Mouse (Mus musculus): ENCODE results near the gene Gm44502. TPM values are rescaled to one million over a fixed set of nuclear protein-coding genes. Genes with fewer than 3 reads are reported as not detected.

Gene Gm44502
- polyA plus RNA-seq, 1 experiment, result 5.4 TPM

GRCm38 (mm10) chr15:89428136-89428790 lies 1.2 kb downstream of the Gm44502 start:
- H3K4me3 ChIP-seq (replicated peaks; ENCODE audit: control insufficient read depth, low read depth, low read length), result no peak overlapping the region
- no peak for TF ChIP-seq CTCF (IDR thresholded peaks at IDR 0.05; ENCODE audit: control insufficient read depth, insufficient read depth, low read length)
- no peak for TF ChIP-seq POLR2A (IDR thresholded peaks at IDR 0.05; ENCODE audit: borderline replicate concordance, control insufficient read depth, low read depth, low read length)
- no peak overlapping the region for H3K27ac ChIP-seq (ENCODE audit: control insufficient read depth, insufficient read depth, low read depth, low read length, poor library complexity)
- H3K4me1 ChIP-seq (ENCODE audit: control insufficient read depth, insufficient read depth, low read length), result peaks cover 1% of the 10 kb centered on the region; the same call in 1 of the 2 replicates
- 93% methylated on average over 19 of the region's 19 CpGs for WGBS

GRCm38 (mm10) chr15:89426716-89427115 lies 2.8 kb downstream of the Gm44502 start:
- Histone ChIP-seq H3K4me1 (ENCODE audit: control insufficient read depth, insufficient read depth, low read length) (peaks cover 1% of the 10 kb centered on the region; the same call in 1 of the 2 replicates), H3K27ac (ENCODE audit: control insufficient read depth, insufficient read depth, low read depth, low read length, poor library complexity) (no peak overlapping the region), H3K4me3 (replicated peaks; ENCODE audit: control insufficient read depth, low read depth, low read length) (no peak overlapping the region)
- TF ChIP-seq POLR2A (IDR thresholded peaks at IDR 0.05; ENCODE audit: borderline replicate concordance, control insufficient read depth, low read depth, low read length) (no peak), CTCF (IDR thresholded peaks at IDR 0.05; ENCODE audit: control insufficient read depth, insufficient read depth, low read length) (no peak)
- 89% methylated on average over 10 of the region's 10 CpGs for WGBS

GRCm38 (mm10) chr15:89425711-89426121 lies 3.8 kb downstream of the Gm44502 start, which contains the start of gene Cpt1b:
Gene Cpt1b (minus strand): TSS chr15:89425863.
- Histone ChIP-seq H3K4me1 (ENCODE audit: control insufficient read depth, insufficient read depth, low read length) (peaks cover 1% of the 10 kb centered on the region; the same call in 1 of the 2 replicates), H3K4me3 (replicated peaks; ENCODE audit: control insufficient read depth, low read depth, low read length) (no peak within 1 kb of the TSS), H3K27ac (ENCODE audit: control insufficient read depth, insufficient read depth, low read depth, low read length, poor library complexity) (no peak within 1 kb of the TSS)
- TF ChIP-seq POLR2A (IDR thresholded peaks at IDR 0.05; ENCODE audit: borderline replicate concordance, control insufficient read depth, low read depth, low read length) (no peak), CTCF (IDR thresholded peaks at IDR 0.05; ENCODE audit: control insufficient read depth, insufficient read depth, low read length) (no peak)
- WGBS, result 85% methylated on average over 6 of the region's 6 CpGs

- Histone ChIP-seq H3K4me1 (ENCODE audit: control insufficient read depth, insufficient read depth, low read length) (no peaks in the 10 kb centered on the region), H3K27ac (ENCODE audit: control insufficient read depth, insufficient read depth, low read depth, low read length, poor library complexity) (no peak overlapping the region), H3K4me3 (replicated peaks; ENCODE audit: control insufficient read depth, low read depth, low read length) (no peak overlapping the region)
- 90% methylated on average over 8 of the region's 8 CpGs for WGBS
- no peak for TF ChIP-seq POLR2A (IDR thresholded peaks at IDR 0.05; ENCODE audit: borderline replicate concordance, control insufficient read depth, low read depth, low read length)
- TF ChIP-seq CTCF (IDR thresholded peaks at IDR 0.05; ENCODE audit: control insufficient read depth, insufficient read depth, low read length), result no peak
Measured at GRCm38 (mm10) chr15:89424621-89425020, 4.9 kb downstream of the Gm44502 start.

- TF ChIP-seq POLR2A (IDR thresholded peaks at IDR 0.05; ENCODE audit: borderline replicate concordance, control insufficient read depth, low read depth, low read length), result no peak
- TF ChIP-seq CTCF (IDR thresholded peaks at IDR 0.05; ENCODE audit: control insufficient read depth, insufficient read depth, low read length), result no peak
- 92% methylated on average over 9 of the region's 9 CpGs for WGBS
- no peak overlapping the region for H3K27ac ChIP-seq (ENCODE audit: control insufficient read depth, insufficient read depth, low read depth, low read length, poor library complexity)
- no peaks in the 10 kb centered on the region for H3K4me1 ChIP-seq (ENCODE audit: control insufficient read depth, insufficient read depth, low read length)
- H3K4me3 ChIP-seq (replicated peaks; ENCODE audit: control insufficient read depth, low read depth, low read length), result no peak overlapping the region
Measured at GRCm38 (mm10) chr15:89421938-89422337, 7.6 kb downstream of the Gm44502 start.

- no peak overlapping the region for H3K4me3 ChIP-seq (replicated peaks; ENCODE audit: control insufficient read depth, low read depth, low read length)
- no peak for TF ChIP-seq CTCF (IDR thresholded peaks at IDR 0.05; ENCODE audit: control insufficient read depth, insufficient read depth, low read length)
- TF ChIP-seq POLR2A (IDR thresholded peaks at IDR 0.05; ENCODE audit: borderline replicate concordance, control insufficient read depth, low read depth, low read length), result no peak
- 82% methylated on average over 8 of the region's 8 CpGs for WGBS
Measured at GRCm38 (mm10) chr15:89415282-89415681, 14.2 kb downstream of the Gm44502 start.

GRCm38 (mm10) chr15:89410118-89410517 lies 19.4 kb downstream of the Gm44502 start, which contains the start of gene Syce3:
Gene Syce3 (minus strand): TSS chr15:89410503.
- no peaks in the 10 kb centered on the region for H3K4me1 ChIP-seq (ENCODE audit: control insufficient read depth, insufficient read depth, low read length)
- no peak for TF ChIP-seq CTCF (IDR thresholded peaks at IDR 0.05; ENCODE audit: control insufficient read depth, insufficient read depth, low read length)
- no peak for TF ChIP-seq POLR2A (IDR thresholded peaks at IDR 0.05; ENCODE audit: borderline replicate concordance, control insufficient read depth, low read depth, low read length)
- no peak within 1 kb of the TSS for H3K4me3 ChIP-seq (replicated peaks; ENCODE audit: control insufficient read depth, low read depth, low read length)
- no peak within 1 kb of the TSS for H3K27ac ChIP-seq (ENCODE audit: control insufficient read depth, insufficient read depth, low read depth, low read length, poor library complexity)
- WGBS, result 85% methylated on average over 24 of the region's 24 CpGs

More at GRCm38 (mm10) chr15:89415282-89415681, 14.2 kb downstream of the Gm44502 start:
- Histone ChIP-seq H3K27ac (ENCODE audit: control insufficient read depth, insufficient read depth, low read depth, low read length, poor library complexity) (no peak overlapping the region), H3K4me1 (ENCODE audit: control insufficient read depth, insufficient read depth, low read length) (no peaks in the 10 kb centered on the region)

- TF ChIP-seq POLR2A (IDR thresholded peaks at IDR 0.05; ENCODE audit: borderline replicate concordance, control insufficient read depth, low read depth, low read length), result no peak
- no peak for TF ChIP-seq CTCF (IDR thresholded peaks at IDR 0.05; ENCODE audit: control insufficient read depth, insufficient read depth, low read length)
- H3K27ac ChIP-seq (ENCODE audit: control insufficient read depth, insufficient read depth, low read depth, low read length, poor library complexity), result no peak overlapping the region
- H3K4me3 ChIP-seq (replicated peaks; ENCODE audit: control insufficient read depth, low read depth, low read length), result no peak overlapping the region
- no peaks in the 10 kb centered on the region for H3K4me1 ChIP-seq (ENCODE audit: control insufficient read depth, insufficient read depth, low read length)
Measured at GRCm38 (mm10) chr15:89406691-89407090, 22.8 kb downstream of the Gm44502 start.
